Mouse (Mus musculus) layer of hippocampus, postnatal 14 days (tissue): ENCODE measurements around the gene Uimc1. TPM values are rescaled to one million over a fixed set of nuclear protein-coding genes. Genes with fewer than 3 reads are reported as not detected.

Source experiments
- DNase-seq, 2 experiments: peaks; one replicate each; pipeline ENCODE4 v3.0.0; 2021 to 2022; ENCODE audit warnings: low spot score in 2 of 2, mixed read lengths in 1 of 2
- total RNA-seq, 2 experiments: library from RNA; stranded (reverse); gene quantifications; 2 replicates each; pipeline ENCODE4 v1.2.3; 2021

Gene Uimc1
- total RNA-seq, 2 experiments from 2014 or later: 18.8 to 19.7 TPM

DNA sequence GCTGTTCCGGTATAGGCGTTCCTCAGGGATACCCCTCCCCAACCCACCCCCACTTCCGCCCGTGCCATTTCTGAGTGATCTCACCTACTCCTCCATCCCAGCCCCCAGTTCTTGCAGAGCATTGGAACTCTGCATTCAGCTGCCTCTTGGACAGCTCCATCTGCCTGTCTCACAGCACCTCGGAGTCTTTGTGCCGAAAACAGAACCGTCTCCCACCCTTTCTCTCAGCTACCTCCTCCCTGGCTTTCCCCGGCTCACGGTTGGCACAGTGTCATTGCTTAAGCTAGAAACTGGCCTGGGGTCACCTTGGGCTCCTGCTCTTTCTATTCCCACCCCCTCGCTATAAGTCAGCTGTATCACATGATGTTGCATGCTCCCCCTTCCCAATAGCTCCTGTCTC, 99.7 kb downstream of the Uimc1 start:
- no peak for DNase-seq

DNA sequence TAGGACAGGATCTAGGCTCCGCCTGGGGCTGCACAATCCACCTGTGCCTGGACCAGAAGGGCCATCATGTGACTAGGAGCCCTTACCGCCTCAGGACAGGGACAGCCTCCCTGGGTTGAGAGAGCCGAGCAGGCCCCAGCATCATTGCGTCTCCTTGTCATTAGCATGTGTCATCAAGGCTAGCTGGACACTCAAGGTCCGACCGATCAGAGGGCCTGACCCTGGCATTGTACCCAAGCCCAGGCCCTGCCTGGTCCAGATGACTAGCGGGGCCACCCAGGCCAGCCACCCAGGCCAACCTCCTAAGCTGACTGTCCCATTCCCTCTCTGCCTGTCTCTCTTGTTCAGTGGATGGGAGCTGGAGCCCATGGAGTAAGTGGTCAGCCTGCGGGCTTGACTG, 102.5 kb downstream of the Uimc1 start:
- DNase-seq: no peak

DNA sequence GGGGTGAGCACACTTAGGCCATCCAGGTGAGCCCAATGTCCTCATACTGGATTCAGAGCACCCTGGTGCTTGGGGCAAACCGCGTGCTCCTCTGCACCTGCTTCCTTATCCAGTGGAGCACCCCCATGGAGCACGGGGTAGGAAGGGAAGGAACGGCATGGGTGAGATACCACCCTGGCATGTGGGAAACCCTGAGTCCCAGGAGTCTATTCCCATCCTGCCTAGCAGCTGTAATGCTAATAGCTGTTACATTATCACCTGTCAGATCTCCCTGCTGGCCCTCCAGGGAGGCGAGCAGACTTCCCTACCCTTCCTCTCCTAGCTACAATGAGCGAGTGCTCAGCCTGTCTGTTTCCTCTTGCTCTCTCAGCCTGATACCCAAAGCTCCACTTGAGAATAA, 104.9 kb downstream of the Uimc1 start:
- DNase-seq: no peak

DNA sequence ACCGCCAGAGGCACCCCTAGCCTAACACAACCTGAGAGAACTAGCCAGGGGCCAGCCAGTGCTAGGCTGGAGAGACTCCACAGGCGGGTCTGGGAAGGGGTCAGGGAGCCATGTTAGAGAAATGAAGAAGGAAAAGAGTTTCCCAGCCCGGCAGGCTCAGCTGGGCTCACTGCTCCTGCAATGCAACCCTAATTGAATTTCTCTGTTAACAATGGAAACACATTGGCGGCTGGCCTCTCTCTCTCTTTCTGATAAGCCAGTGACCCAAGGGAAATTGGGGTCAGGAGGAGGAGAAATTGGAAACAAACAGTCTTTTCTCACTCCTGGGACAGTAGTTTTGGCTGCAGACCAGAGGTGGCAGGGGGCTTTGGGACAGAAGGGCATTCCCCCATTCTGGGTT, 105.5 kb downstream of the Uimc1 start:
- DNase-seq: no peak

DNA sequence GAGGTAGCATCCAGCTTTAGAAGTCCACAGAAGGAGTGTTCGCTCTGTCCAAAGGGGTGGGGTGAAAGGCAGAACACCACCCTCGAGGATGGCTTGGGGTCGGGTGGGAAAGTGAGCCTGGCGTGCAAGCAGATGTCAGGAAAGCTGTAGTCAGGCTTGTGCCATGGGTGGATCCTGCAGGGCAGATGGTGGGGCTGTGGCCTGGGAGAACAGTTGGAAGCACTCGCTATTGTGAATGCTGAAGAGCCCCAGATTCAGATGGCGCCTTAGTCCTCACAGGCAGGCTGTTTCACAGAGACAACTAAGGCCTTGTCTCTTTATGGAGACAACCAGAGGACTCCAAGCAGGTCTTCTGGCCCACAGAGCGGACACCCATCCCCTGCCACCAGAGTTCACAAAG, 107.9 kb downstream of the Uimc1 start:
- peak in 1 of 2 experiments; percentile 64 for DNase-seq

DNA sequence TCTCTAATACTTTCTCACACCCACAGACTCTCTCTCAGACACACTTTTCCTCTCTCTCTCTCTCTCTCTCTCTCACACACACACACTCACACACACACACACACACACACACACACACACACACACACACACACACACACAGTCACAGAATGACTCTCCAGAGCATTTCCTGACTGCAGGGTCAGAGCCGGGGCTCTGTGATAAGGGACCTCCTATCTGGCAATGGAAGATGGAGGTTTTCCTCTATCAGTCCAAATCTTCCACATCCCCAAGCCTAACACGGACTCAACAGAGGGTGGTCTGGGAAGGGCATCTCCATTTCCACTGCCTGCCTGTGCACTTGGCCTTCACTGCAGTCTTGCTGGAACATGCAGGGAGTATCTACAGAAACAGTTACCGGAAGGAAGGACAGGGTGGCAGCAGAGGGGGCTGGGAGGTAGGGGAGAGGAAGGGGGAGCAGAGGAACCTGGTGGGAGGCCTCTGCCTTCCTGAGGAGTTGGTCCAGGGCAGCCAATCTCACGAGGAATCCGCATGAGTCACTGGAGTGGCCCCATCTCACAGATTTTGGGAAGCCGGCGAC, 111.8 kb downstream of the Uimc1 start:
- no peak for DNase-seq

DNA sequence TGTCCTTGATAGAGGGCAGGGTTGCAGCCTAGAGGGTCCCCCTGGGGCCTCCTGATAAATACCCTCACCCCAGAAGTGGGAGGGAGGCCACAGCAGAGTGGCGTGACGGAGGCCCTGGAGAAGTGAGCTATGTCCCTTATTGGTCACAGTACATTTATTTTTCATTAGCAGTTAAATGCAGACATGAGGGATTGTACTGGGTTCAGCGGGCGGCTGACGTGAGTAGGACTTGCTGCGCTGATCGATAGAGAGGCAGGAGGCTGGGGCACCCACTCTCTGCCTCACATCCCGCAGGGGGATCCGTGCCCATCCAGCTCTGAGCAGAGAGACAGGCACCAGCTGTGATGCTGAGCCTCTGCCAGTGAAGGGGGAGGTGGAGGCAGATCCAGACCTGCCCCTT, 112.7 kb downstream of the Uimc1 start:
- peak in 1 of 2 experiments; percentile 44 for DNase-seq

DNA sequence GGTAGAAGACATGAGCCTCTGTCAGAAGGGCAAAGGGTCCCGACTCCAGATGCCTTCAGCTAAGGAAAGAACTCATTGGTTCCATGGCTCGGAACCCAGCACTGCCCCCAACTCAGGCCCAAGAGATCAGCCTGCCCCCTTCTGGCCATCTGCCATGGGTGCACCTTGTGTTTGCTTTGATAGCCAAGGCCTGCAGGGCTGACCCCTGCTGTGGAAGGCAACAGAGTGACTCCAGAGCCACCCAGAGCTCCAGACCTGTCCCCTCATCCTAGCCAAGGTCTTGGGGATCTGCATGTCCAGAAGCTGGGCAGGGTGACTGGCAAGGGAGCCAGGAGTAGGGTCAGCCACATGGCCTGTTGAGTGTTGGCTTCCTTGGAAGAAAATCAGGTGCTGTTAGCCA, 116.5 kb downstream of the Uimc1 start:
- no peak for DNase-seq

DNA sequence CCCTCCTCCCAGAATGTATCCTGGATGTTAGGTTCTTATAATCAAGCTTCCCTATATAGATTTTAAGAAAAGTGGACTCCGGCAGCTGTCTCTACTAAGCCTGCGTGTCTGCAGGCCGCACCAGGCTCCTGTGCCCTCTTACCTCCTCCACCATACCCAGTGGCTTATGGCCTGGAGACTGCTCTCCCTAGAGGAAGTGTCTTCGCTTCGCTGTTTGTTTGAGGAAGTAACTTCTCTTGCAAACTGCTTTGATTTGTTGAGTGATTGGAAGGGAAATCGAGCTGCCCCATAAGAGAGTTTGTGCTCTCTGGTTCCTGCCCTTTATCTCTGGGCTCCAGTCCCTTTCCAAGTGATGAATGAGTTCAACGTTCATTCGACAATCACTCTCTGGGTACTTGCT, 117.1 kb downstream of the Uimc1 start:
- DNase-seq: no peak

DNA sequence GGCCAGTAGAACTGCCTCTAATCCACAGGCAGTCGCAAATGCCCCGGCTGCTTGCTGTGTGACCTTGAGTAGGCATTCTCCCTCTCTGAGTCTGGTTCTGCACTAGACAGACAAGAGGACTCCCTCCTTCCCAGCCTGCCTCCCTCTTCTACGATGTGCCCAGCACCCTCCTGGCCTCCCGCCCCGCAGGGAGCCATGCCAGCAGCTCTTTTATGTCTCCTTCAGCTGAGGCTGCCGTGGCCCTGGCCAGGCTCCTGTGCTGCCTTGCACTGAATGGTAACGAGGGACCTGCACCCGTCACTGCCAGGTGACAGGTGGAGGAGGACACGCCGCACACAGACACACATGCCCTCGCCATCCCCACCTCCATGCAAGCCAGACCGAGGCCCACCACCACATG, 119.1 kb downstream of the Uimc1 start:
- peak; percentile 53 to 67 for DNase-seq

DNA sequence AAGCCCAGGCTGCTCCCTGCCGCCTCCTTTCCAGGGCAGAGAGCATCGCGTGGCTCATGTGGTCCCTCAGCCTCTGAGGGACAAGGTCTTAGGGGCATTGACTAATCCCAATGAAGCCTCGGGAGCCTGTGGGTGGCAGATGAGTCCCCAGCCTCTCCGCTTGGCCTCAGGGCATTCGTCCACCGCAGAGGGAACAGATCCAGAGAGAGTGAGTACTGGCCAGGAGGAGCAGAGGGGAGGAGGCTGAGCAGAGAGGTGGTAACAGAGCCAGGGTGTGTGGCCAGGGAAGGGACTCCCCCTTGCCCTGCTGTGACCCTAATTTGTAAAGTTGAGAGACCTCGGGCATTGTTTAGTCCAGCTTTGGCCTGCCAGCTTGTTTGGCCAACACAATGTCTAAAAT, 121.3 kb downstream of the Uimc1 start:
- DNase-seq: no peak

Other genes starting within 250 kb of the Uimc1 start
- gene Unc5a, start 150.9 kb downstream of the Uimc1 start, total RNA-seq: 100 to 1,000 TPM; 109 to 110 TPM
- gene Hk3, start 78.9 kb downstream of the Uimc1 start, total RNA-seq: 1 to 10 TPM; 1.4 TPM
- 10 to 100 TPM; 48.8 to 51.2 TPM for gene Zfp346, start 5.0 kb upstream of the Uimc1 start, total RNA-seq
- not detected for gene Gm17617, start 33.2 kb upstream of the Uimc1 start, total RNA-seq
- gene Fgfr4, start 52.3 kb upstream of the Uimc1 start, total RNA-seq: under 1 TPM; 0.18 to 0.45 TPM
- 100 to 1,000 TPM; 143 to 145 TPM for gene Nsd1, start 109.5 kb upstream of the Uimc1 start, total RNA-seq
- 100 to 1,000 TPM; 153 to 157 TPM for gene Prelid1, start 220.2 kb upstream of the Uimc1 start, total RNA-seq
- gene Rab24, start 221.6 kb upstream of the Uimc1 start, total RNA-seq: 10 to 100 TPM; 74.3 to 77.8 TPM
- gene Mxd3, start 229.5 kb upstream of the Uimc1 start, total RNA-seq: 1 to 10 TPM; 1.5 to 3.4 TPM